Mouse (Mus musculus) liver, embryonic 14.5 days (tissue): Measurements from ENCODE around the gene Klhl29.

Experiments used
- CTCF ChIP-seq: IDR thresholded peaks from 2 replicates; pipeline ENCODE4 v1.5.1; 2016; ENCODE audit warnings: antibody characterized with exemption, low read depth, control low read depth
- EP300 ChIP-seq: IDR thresholded peaks from 2 replicates; pipeline ENCODE4 v1.6.1; 2016; ENCODE audit warnings: antibody characterized with exemption, low read depth

GRCm38 (mm10) chr12:5261476-5261875, 114.0 kb downstream of the Klhl29 start:
- TF ChIP-seq CTCF = no peak
- no peak for TF ChIP-seq EP300
